Mouse (Mus musculus) testis, adult 2 months (tissue): ENCODE data around the gene Smpd3. TPM values are rescaled to one million over a fixed set of nuclear protein-coding genes. Genes with fewer than 3 reads are reported as not detected.

Experiments
- H3K27ac ChIP-seq: fragments of 200-500 bp; 2 replicates; pipeline ENCODE4 v1.5.1; 2012; ENCODE audit warnings: low read depth, low read length; ENCODE audit not compliant: control insufficient read depth, insufficient read depth
- H3K27me3 ChIP-seq: fragments of 200-500 bp; 2 replicates; pipeline ENCODE4 v1.6.1; 2012; ENCODE audit warnings: mild to moderate bottlenecking, low read length, moderate library complexity; ENCODE audit not compliant: control insufficient read depth, insufficient read depth
- H3K36me3 ChIP-seq: fragments of 200-500 bp; 2 replicates; pipeline ENCODE4 v1.6.1; 2012; ENCODE audit warnings: mild to moderate bottlenecking, low read length; ENCODE audit not compliant: control insufficient read depth, insufficient read depth
- H3K4me1 ChIP-seq: fragments of 200-500 bp; 2 replicates; pipeline ENCODE4 v1.6.1; 2012; ENCODE audit warnings: low read length; ENCODE audit not compliant: control insufficient read depth, insufficient read depth
- H3K4me3 ChIP-seq: fragments of 200-500 bp; 2 replicates; pipeline ENCODE4 v1.5.1; 2012; ENCODE audit warnings: low read depth, mild to moderate bottlenecking, low read length, moderate library complexity, mixed read lengths; ENCODE audit not compliant: control insufficient read depth
- CTCF ChIP-seq: fragments of 200-500 bp; IDR thresholded peaks from 2 replicates; pipeline ENCODE4 v1.5.1; 2012; ENCODE audit warnings: low read depth, mild to moderate bottlenecking, inconsistent platforms, low read length, moderate library complexity; ENCODE audit not compliant: control insufficient read depth, insufficient read depth, insufficient replicate concordance
- POLR2A ChIP-seq: fragments of 200-500 bp; IDR thresholded peaks from 2 replicates; pipeline ENCODE4 v1.6.1; 2012; ENCODE audit warnings: low read depth, mild to moderate bottlenecking, inconsistent platforms, low read length, moderate library complexity; ENCODE audit not compliant: control insufficient read depth
- polyA plus RNA-seq: library from polyadenylated mRNA; depleted of rRNA; stranded (reverse); fragments of >200 nt; gene quantifications from 2 replicates; pipeline ENCODE4 v1.2.3, GENCODE M21; 2012

Smpd3 gene
- polyA plus RNA-seq, 1 experiment = 42.3 TPM

DNA sequence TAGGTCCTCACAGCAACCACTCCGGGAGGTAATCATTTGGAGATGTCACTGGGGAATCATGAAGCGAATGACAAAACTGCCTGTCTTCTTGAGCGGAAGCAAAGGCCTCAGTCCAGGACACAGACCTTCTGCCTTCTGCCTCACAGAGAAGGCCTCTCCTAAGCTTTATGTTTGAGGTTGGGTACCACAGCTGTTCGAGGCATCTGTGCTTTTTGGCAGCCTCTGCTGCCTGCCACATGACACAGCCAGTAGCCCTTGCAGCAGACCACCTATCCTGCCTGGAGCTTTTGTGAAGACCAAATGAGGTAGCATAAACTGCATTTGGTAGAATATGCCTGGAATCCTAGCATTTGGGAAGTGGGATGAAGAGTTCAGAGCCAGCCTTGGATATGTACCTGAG, 11.2 kb downstream of the Smpd3 start:
- Histone ChIP-seq H3K4me3 (no peak overlapping the region), H3K27me3 (no peaks in the 10 kb centered on the region), H3K4me1 (no peaks in the 10 kb centered on the region), H3K36me3 (no peaks in the 10 kb centered on the region), H3K27ac (no peak overlapping the region)
- no peak for TF ChIP-seq CTCF
- no peak for TF ChIP-seq POLR2A

DNA sequence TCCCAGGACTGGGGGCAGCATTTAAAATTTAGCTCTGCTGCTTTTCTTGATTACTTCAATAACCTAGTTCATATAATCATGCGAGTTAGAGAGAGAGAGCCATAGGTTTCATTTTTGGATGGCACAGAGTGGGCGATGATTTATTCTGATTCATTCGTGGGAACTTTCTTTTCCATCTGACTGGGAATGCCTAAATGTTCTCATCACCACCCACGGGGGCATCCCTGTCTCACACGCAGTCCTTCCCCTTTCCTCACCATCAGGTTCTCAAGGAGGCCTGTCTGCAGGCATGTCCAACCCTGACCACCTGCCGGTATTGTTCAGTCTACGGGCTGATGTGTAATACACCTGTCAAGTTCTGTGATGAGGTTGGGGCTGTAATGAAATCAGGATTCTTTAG, 16.4 kb downstream of the Smpd3 start:
- no peaks in the 10 kb centered on the region for H3K27me3 ChIP-seq
- TF ChIP-seq POLR2A = no peak
- no peak for TF ChIP-seq CTCF

DNA sequence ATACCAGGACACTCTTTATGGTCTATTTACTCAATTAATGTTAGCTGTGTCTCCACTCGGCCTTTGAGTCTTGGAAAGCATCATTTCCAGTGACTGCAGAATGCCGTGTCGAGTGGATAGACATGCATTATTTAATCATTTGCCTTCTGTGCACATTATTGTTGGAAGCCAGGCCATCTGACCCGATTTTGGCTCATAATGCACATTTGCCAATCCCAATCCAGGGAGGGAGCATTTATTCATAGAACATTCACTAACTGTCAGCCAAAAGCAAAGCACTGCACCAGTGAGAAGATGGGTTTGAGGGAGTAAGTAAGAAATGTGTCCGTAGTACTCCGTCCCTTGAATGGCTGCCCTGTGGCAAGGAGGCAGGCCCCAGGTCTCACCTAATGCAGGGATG, 17.8 kb downstream of the Smpd3 start:
- no peaks in the 10 kb centered on the region for H3K4me1 ChIP-seq
- no peak for TF ChIP-seq POLR2A
- TF ChIP-seq CTCF = no peak
- H3K27ac ChIP-seq = no peak overlapping the region
- H3K36me3 ChIP-seq = no peaks in the 10 kb centered on the region
- no peaks in the 10 kb centered on the region for H3K27me3 ChIP-seq
- H3K4me3 ChIP-seq = no peak overlapping the region

More for the DNA sequence above, 16.4 kb downstream of the Smpd3 start:
- no peak overlapping the region for H3K27ac ChIP-seq
- H3K4me3 ChIP-seq = no peak overlapping the region
- no peaks in the 10 kb centered on the region for H3K36me3 ChIP-seq
- no peaks in the 10 kb centered on the region for H3K4me1 ChIP-seq

GRCm38 (mm10) chr8:106317091-106317490, 20.7 kb downstream of the Smpd3 start:
- Histone ChIP-seq H3K4me3 (no peak overlapping the region), H3K27ac (no peak overlapping the region), H3K36me3 (no peaks in the 10 kb centered on the region), H3K27me3 (no peaks in the 10 kb centered on the region), H3K4me1 (no peaks in the 10 kb centered on the region)
- TF ChIP-seq POLR2A (no peak), CTCF (no peak)

DNA sequence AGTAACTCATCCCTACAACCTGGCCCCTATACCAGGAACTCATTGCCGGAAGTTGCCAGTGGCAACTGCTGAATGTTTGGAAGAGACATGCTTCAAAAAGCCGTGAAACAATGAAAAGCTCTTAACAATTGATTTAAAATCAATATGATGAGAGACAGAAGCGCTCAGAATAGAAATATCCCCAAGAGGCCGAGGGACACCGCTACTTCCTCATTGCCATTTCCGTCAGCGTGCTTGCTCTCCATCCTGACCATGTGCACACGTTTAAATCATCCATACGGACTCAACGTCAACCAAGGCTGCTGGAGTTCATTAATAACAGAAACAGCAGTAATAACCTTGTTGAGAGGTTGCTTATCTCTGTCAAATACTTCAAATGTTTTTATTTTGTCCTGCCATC, 21.3 kb downstream of the Smpd3 start:
- Histone ChIP-seq H3K27ac (no peak overlapping the region), H3K4me1 (no peaks in the 10 kb centered on the region), H3K4me3 (no peak overlapping the region), H3K36me3 (no peaks in the 10 kb centered on the region), H3K27me3 (no peaks in the 10 kb centered on the region)
- no peak for TF ChIP-seq POLR2A
- no peak for TF ChIP-seq CTCF

DNA sequence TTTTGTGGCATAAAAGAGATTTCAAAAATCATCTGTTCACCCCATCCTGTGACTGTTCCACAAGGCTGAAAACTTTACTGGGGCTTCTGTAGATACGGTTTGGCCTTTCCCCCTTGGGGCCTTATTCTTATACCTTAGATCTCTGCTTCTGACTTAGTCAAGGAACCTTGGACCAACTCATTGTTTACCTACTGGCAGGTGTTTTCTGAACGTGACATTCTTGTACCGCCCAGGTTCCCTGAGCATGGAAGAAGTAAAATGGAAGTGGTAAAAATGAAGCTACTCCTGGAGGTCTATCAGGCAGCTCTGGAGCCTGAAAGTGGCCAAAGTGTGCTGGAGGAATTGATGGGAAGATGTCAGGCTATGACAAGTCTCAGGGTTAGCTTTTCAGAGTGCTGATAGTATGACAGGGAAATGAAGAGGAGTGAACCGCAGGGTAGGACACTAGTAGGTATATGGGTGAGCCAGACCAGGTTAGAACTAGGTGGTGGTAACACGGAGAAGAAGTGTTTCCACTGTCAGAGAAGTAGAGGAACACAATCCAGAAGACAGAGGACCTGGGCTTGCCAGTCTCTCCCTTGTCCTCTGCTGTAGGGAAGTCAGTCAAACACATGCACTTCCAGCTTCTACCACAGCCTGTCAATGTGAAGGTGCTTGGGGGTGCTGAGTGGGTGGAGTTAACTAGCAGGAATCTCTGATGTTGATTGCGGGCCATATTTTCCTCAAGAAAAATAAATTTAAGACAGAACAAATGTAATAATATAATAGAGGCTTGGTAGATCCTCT, 22.2 kb downstream of the Smpd3 start:
- Histone ChIP-seq H3K4me3 (no peak overlapping the region), H3K27ac (no peak overlapping the region), H3K27me3 (no peaks in the 10 kb centered on the region), H3K36me3 (no peaks in the 10 kb centered on the region), H3K4me1 (no peaks in the 10 kb centered on the region)
- TF ChIP-seq POLR2A (no peak), CTCF (no peak)

- H3K27me3 ChIP-seq = no peaks in the 10 kb centered on the region
- no peak overlapping the region for H3K27ac ChIP-seq
- H3K36me3 ChIP-seq = no peaks in the 10 kb centered on the region
- H3K4me3 ChIP-seq = no peak overlapping the region
- no peaks in the 10 kb centered on the region for H3K4me1 ChIP-seq
- no peak for TF ChIP-seq CTCF
- no peak for TF ChIP-seq POLR2A
Observed at GRCm38 (mm10) chr8:106313799-106314198, 24.0 kb downstream of the Smpd3 start.
